In the genomic region with DNA sequence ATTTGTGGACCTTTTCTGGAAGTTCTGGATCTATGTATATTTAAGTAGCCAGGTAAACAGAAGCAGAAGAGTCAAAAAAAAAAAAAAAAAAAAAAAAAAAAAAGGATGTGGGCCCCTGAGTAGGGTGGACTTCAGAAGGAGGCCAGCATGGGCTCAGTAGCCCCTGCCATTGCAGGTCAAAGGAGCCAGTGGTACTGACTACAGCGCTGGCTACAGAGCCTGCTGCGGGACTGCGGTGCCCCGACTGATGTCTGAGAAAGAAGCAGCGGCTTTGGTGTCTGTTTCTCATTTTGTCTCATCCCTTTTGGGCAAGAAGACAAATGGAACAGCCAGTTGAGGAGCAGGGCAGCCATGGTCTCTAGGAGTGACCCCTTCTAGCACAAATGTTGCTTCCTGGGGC, we compare ENCODE assay signal across 21 mouse cellular contexts.
DNase-seq lines count a peak whose midpoint lies in the region; ATAC-seq and TF ChIP-seq lines count a peak whose summit lies in the region.
"Had no signal": no experiment of that assay in that cellular context is flagged by ENCODE, and none has a peak within 500 bp of the region (broad histone marks: within the 10 kb centered on the region; RNA-seq: fewer than 3 reads in every experiment).

No protein-coding gene starts in this region.

- ATAC-seq in forebrain, postnatal 0 days: no peak
- peak; percentile 67 for ATAC-seq in liver, embryonic 11.5 days (replicated peaks; ENCODE audit: low FRiP score)
- no peak for ATAC-seq in liver, postnatal 0 days
- ATAC-seq in liver, embryonic 16.5 days (ENCODE audit: low read depth): no peak
- ATAC-seq: forebrain, embryonic 14.5 days; intestine, postnatal 0 days had no signal

- H3K36me3 ChIP-seq in forebrain, embryonic 10.5 days (replicated peaks): no peaks in the 10 kb centered on the region
- no peaks in the 10 kb centered on the region for H3K36me3 ChIP-seq in forebrain, postnatal 0 days (ENCODE audit: insufficient read depth)
- no peaks in the 10 kb centered on the region for H3K36me3 ChIP-seq in liver, embryonic 11.5 days (ENCODE audit: control insufficient read depth, insufficient read depth, low read length)
- no peaks in the 10 kb centered on the region for H3K36me3 ChIP-seq in liver, postnatal 0 days (replicated peaks; ENCODE audit: insufficient read depth, low read length)
- H3K36me3 ChIP-seq in liver, embryonic 16.5 days (ENCODE audit: control insufficient read depth, insufficient read depth): no peaks in the 10 kb centered on the region
- H3K36me3 ChIP-seq: midbrain, embryonic 12.5 days had no signal

- peak overlapping the region; percentile 35; the same call in 1 of the 2 replicates for H3K27ac ChIP-seq in forebrain, embryonic 10.5 days
- H3K27ac ChIP-seq in forebrain, postnatal 0 days (ENCODE audit: low read depth, low read length): no peak overlapping the region
- peak overlapping the region; percentile 25; the same call in 1 of the 2 replicates for H3K27ac ChIP-seq in liver, embryonic 11.5 days (ENCODE audit: low read depth, low read length)
- H3K27ac ChIP-seq in liver, postnatal 0 days (ENCODE audit: low read depth): no peak overlapping the region
- H3K27ac ChIP-seq in liver, embryonic 16.5 days (ENCODE audit: low read length): no peak overlapping the region
- H3K27ac ChIP-seq: hindbrain, embryonic 14.5 days; midbrain, embryonic 12.5 days had no signal

- TF ChIP-seq EP300 in liver, postnatal 0 days (IDR thresholded peaks at IDR 0.05; ENCODE audit: low read depth): no peak

- DNase-seq in forebrain, embryonic 10.5 days (ENCODE audit: extremely low spot score, low spot score): no peak
- DNase-seq in forebrain, postnatal 0 days: no peak
- DNase-seq in liver, embryonic 11.5 days (ENCODE audit: low spot score): peak; percentile 31
- DNase-seq in liver, postnatal 0 days: no peak
- DNase-seq in embryo, embryonic 9.5 days (ENCODE audit: extremely low spot score): peak; percentile 4
- DNase-seq in neural tube, embryonic 10.5 days (ENCODE audit: extremely low spot score, low spot score): no peak
- DNase-seq: adrenal gland, adult 2 months; adrenal gland, postnatal 36 days; cerebellum, adult 2 months; cerebellum, postnatal 14 days; gastrocnemius, postnatal 25 days; heart, adult 11 months; heart, postnatal 36 days; kidney, postnatal 14 days; layer of hippocampus, adult 9-11 months; lung, postnatal 36 days had no signal

- no peak overlapping the region for H3K4me3 ChIP-seq in forebrain, embryonic 10.5 days
- no peak overlapping the region for H3K4me3 ChIP-seq in forebrain, postnatal 0 days (ENCODE audit: low read depth, low read length)
- H3K4me3 ChIP-seq in liver, embryonic 11.5 days (ENCODE audit: low read depth, low read length): no peak overlapping the region
- no peak overlapping the region for H3K4me3 ChIP-seq in liver, postnatal 0 days (ENCODE audit: low read depth, low read length)
- H3K4me3 ChIP-seq in liver, embryonic 16.5 days (ENCODE audit: low read depth, low read length): no peak overlapping the region
- H3K4me3 ChIP-seq: midbrain, embryonic 12.5 days had no signal

- no peak for TF ChIP-seq CTCF in forebrain, postnatal 0 days (IDR thresholded peaks at IDR 0.05; ENCODE audit: low read depth)
- TF ChIP-seq CTCF in liver, postnatal 0 days (IDR thresholded peaks at IDR 0.05; ENCODE audit: low read depth): no peak

- H3K4me1 ChIP-seq in forebrain, embryonic 10.5 days: no peaks in the 10 kb centered on the region
- no peaks in the 10 kb centered on the region for H3K4me1 ChIP-seq in forebrain, postnatal 0 days (ENCODE audit: insufficient read depth)
- peaks cover 8% of the 10 kb centered on the region for H3K4me1 ChIP-seq in liver, embryonic 11.5 days (replicated peaks; ENCODE audit: control insufficient read depth, insufficient read depth, low read length)
- H3K4me1 ChIP-seq in liver, postnatal 0 days (ENCODE audit: insufficient read depth): no peaks in the 10 kb centered on the region
- no peaks in the 10 kb centered on the region; the same call in 1 of the 2 replicates for H3K4me1 ChIP-seq in liver, embryonic 16.5 days (ENCODE audit: control insufficient read depth, low read depth, low read length)
- H3K4me1 ChIP-seq: midbrain, embryonic 12.5 days had no signal

- H3K9ac ChIP-seq in forebrain, postnatal 0 days: no peak overlapping the region
- H3K9ac ChIP-seq in liver, embryonic 11.5 days (ENCODE audit: low read depth, low read length): peak overlapping the region; percentile 30; the same call in 1 of the 2 replicates
- no peak overlapping the region for H3K9ac ChIP-seq in liver, postnatal 0 days (replicated peaks)
- H3K9ac ChIP-seq in liver, embryonic 16.5 days (ENCODE audit: low read depth, low read length): no peak overlapping the region
- H3K9ac ChIP-seq: hindbrain, embryonic 14.5 days; midbrain, embryonic 12.5 days had no signal

- 79% methylated on average over 5 of the region's 5 CpGs for WGBS in forebrain, embryonic 10.5 days
- WGBS in forebrain, postnatal 0 days: 87% methylated on average over 5 of the region's 5 CpGs
- WGBS in liver, embryonic 11.5 days: 71% methylated on average over 5 of the region's 5 CpGs
- 84% methylated on average over 5 of the region's 5 CpGs for WGBS in liver, postnatal 0 days (ENCODE audit: insufficient replicate concordance)
- 76% methylated on average over 5 of the region's 5 CpGs for WGBS in liver, embryonic 16.5 days (ENCODE audit: insufficient replicate concordance)

- no peaks in the 10 kb centered on the region for H3K9me3 ChIP-seq in forebrain, embryonic 10.5 days
- H3K9me3 ChIP-seq in forebrain, postnatal 0 days (ENCODE audit: low read length): no peaks in the 10 kb centered on the region
- no peaks in the 10 kb centered on the region for H3K9me3 ChIP-seq in liver, embryonic 11.5 days (ENCODE audit: control insufficient read depth, low read length)
- H3K9me3 ChIP-seq in liver, postnatal 0 days (ENCODE audit: low read length): no peaks in the 10 kb centered on the region
- no peaks in the 10 kb centered on the region for H3K9me3 ChIP-seq in liver, embryonic 16.5 days (replicated peaks; ENCODE audit: control insufficient read depth, low read length)
- H3K9me3 ChIP-seq: midbrain, embryonic 12.5 days had no signal

- H3K27me3 ChIP-seq in forebrain, embryonic 10.5 days (ENCODE audit: poor library complexity, severe bottlenecking): no peaks in the 10 kb centered on the region
- H3K27me3 ChIP-seq in forebrain, postnatal 0 days (ENCODE audit: insufficient read depth, low read length): no peaks in the 10 kb centered on the region
- no peaks in the 10 kb centered on the region for H3K27me3 ChIP-seq in liver, embryonic 11.5 days (replicated peaks; ENCODE audit: control insufficient read depth, insufficient read depth, low read length)
- H3K27me3 ChIP-seq in liver, postnatal 0 days (ENCODE audit: insufficient read depth, low read length): no peaks in the 10 kb centered on the region
- H3K27me3 ChIP-seq in liver, embryonic 16.5 days (ENCODE audit: control insufficient read depth, insufficient read depth, low read depth, low read length): no peaks in the 10 kb centered on the region
- H3K27me3 ChIP-seq: midbrain, embryonic 12.5 days had no signal

- no peak overlapping the region for H3K4me2 ChIP-seq in forebrain, postnatal 0 days (ENCODE audit: low read depth)
- peak overlapping the region; percentile 55 for H3K4me2 ChIP-seq in liver, embryonic 11.5 days
- H3K4me2 ChIP-seq in liver, postnatal 0 days (ENCODE audit: low read depth, low read length): no peak overlapping the region
- H3K4me2 ChIP-seq in liver, embryonic 16.5 days (ENCODE audit: low read depth, low read length): peak overlapping the region; percentile 30; the same call in 1 of the 2 replicates
- H3K4me2 ChIP-seq: hindbrain, embryonic 14.5 days; midbrain, embryonic 12.5 days had no signal

Comparison
In these comparisons a context has a peak if more than half of its experiments do, and no peak if none do; other contexts are left out.
1. DNase-seq: peak in liver, embryonic 11.5 days (single experiment) and embryo, embryonic 9.5 days (single experiment); none in forebrain, embryonic 10.5 days (single experiment), forebrain, postnatal 0 days (single experiment), liver, postnatal 0 days (single experiment) and neural tube, embryonic 10.5 days (single experiment).
2. H3K27ac ChIP-seq: peak in forebrain, embryonic 10.5 days (single experiment) and liver, embryonic 11.5 days (single experiment); none in forebrain, postnatal 0 days (single experiment), liver, postnatal 0 days (single experiment) and liver, embryonic 16.5 days (single experiment).
3. H3K4me2 ChIP-seq: peak in liver, embryonic 11.5 days (single experiment) and liver, embryonic 16.5 days (single experiment); none in forebrain, postnatal 0 days (single experiment) and liver, postnatal 0 days (single experiment).